Mouse (Mus musculus) heart, adult 11 months (tissue): ENCODE data around the gene Sult1c2.
"Not testable (repeated sequence)": the region's sequence is repeated elsewhere in the genome, so short reads cannot be mapped to it uniquely, and the experiment has no call there.

Experiments used
- DNase-seq: peaks from one replicate; pipeline ENCODE4 v3.0.0; 2022

Sult1c2 gene

GRCm38 (mm10) chr17:53846206-53846605 lies at the start of gene Sult1c2:
Gene Sult1c2 (minus strand): TSS chr17:53846339.
- DNase-seq = no peak

DNA sequence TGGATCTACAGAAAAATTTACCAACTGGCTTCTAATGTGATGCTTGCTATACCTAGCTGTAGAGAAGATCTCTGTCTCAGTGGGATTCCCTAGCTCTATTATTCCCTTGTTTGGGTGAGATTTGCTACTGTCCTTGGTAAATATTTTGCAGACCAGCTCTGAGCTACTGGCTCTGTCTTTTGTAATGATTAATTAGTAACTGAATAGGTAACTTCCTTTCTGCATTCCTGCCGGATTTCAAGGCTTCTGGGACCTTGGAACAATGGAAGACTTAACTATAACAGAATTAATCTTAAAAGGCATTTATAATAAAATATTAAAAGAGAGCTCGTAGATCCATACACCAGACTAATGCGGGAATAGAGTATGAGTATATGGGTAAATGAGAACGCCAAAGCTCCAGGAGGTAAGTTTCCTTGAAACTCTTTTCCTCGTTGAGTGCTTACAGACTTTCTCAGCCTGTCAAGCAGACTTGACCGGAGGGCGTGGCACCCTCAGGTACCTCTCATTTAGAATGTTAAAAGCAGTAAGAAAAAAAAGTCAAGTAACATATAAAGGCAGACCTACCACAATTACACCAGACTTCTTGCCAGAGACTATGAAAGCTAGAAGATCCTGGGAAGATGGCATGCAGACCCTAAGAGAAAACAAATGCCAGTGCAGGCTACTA lies 33.0 kb upstream of the Sult1c2 start:
- not testable (repeated sequence) for DNase-seq

GRCm38 (mm10) chr17:53874433-53874832 lies 28.3 kb upstream of the Sult1c2 start:
- DNase-seq = peak; percentile 74

DNA sequence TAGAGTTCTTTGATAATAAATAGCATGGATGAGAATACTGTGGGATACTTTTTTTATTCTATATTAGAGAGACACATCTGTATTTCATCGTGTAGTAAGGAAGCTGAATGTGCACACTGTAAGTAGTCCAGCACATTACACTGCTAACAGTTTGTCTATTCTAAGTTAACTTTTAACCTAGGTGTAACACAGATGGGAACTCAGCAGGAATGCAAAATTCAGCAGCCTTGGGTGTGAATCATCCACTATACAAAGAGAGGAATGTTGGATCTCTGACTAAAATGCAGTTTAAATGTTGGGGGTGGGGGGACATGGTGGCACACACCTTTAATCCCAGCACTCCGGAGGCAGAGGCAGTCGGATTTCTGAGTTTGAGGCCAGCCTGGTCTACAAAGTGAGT lies 26.1 kb upstream of the Sult1c2 start:
- DNase-seq = no peak

DNA sequence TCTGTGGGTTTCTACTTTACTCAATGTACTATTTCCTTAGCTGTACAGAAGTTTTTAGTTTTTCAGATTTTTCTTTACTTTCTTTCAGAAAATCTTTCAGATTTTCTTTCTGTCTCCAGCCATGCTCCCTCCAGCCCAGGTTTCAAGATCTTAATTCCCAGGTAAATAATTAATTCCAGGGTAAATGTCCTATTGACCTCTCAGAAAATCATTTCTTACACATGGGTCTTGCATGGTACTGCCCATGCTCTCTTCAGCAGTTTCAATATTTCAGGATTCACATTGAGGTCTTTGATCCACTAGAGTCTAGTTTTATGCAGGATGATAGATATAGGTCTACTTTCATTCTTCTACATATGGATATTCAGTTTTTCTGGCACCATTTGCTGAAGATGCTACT lies 23.8 kb upstream of the Sult1c2 start:
- no peak for DNase-seq

DNA sequence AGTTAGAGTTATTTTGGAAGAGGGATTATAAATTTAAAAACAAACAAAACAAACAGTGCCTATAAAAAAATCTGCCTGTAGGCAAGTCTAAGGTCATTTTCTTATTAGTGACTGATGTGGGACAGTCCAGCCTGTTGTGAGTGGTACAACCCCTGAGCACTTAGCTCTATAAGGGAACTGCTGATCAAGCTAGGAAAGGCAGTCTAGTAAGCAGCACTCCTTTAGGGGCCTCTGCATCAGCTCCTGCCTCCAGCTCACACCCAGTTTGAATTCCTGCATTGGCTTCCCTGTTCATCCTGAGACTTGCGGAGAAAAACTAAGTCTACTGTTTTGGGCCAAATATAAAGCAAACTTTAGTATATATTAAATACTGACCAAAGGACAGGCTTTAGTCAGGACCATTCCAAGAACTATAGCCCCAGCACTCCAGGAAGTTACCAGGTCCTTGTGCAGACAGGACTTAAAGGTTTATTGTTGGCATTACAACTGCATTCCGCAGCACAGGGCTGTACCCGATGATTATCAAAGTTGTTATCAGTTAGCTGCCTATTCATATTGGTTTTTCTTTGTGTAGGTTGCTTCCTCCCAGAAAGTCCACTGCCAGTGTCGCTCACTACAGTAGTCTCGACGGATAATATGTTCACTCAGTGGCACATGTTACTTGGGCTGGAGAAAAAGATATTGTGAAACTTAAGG lies 19.3 kb upstream of the Sult1c2 start:
- no peak for DNase-seq

- no peak for DNase-seq
These were observed 14.4 kb upstream of the Sult1c2 start for GRCm38 (mm10) chr17:53860548-53860947.

- no peak for DNase-seq
These were observed 8.9 kb upstream of the Sult1c2 start for GRCm38 (mm10) chr17:53854992-53855391.

DNA sequence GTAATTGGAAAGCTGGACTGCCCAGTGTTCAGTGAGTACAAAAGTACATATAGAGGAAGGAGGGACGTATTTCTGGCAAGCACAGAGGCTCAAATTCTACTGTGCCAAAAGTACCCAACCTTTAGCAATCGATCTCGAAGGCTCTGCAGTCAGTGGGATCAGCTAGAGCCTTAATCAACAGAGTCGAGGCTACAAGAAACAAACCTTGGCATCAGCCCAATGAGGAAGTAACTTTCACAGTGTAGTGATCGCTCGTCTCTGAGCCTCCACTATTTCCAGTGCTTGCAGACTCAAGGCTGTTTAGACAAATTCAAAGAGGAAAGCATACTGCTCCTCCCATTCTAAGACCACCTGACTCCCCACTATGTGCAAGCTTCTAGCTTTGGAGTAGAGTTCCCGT lies 343 bp downstream of the Sult1c2 start:
- no peak for DNase-seq

DNA sequence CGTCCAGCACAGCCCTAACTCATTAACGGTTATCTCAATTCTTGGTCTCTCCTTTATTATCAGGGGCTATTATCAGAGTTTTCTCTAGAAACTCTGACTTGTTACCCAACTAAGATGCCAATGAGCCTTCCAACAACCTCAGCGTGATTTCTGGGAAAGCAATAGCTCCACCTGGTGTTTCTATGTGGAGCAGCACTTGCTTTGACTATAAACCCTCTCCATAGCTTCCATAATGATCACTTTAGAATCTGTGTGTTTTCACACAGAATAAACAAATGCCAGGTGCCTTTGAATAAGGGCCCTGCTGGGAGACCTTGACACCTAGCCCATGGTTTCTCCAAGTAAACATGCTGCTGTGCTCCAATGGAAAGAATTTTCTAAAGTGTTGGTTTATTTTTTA lies 12.8 kb downstream of the Sult1c2 start:
- DNase-seq = no peak

DNA sequence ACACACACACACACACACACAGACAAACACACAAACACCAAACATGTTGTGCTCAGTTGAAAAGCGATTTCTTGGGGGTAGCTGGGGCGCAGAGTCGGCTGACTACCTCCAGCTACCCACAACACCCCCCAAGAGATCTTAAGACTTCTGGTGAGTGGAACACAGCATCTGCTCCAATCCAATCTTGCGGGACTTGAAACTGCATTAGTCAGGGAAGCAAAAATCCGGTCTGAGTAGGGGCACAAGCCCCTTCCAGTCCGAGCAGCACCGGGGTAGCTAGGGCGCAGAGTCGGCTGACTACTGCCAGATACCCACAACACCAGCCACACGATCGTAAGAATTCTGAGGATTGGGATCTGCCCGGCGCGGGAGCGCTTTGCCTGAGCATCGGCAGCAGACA lies 42.2 kb downstream of the Sult1c2 start:
- DNase-seq = peak; percentile 79

DNA sequence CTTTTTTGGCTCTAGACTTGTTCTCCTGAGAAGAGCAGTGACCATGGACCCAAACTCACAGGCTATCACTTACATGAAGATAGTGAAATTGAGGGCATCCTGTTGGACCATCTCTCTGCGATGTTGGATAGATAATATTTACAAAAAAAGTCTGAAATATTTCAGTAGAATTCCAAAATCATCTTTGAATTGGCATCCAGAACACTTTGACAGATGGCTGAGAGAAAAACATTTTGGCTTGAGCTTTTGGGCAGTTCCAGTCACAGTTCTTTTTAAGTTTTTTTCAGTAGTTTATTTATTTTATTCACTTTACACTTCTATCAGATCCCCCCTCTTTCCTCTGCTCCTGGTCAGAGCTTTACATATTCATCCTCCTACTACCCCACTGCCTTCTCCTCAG lies 62.8 kb downstream of the Sult1c2 start:
- no peak for DNase-seq
